Mouse (Mus musculus) heart, adult 2 months (tissue): ENCODE measurements around the gene Rps27. TPM values are rescaled to one million over a fixed set of nuclear protein-coding genes. Genes with fewer than 3 reads are reported as not detected.

Experiments used
- DNase-seq, 2 experiments: peaks; one replicate each; pipeline ENCODE4 v3.0.0; 2021
- H3K27ac ChIP-seq: fragments of 200-600 bp; 2 replicates; pipeline ENCODE4 v1.8.1; 2022
- H3K27me3 ChIP-seq: fragments of 200-500 bp; 2 replicates; pipeline ENCODE4 v1.6.1; 2012; ENCODE audit warnings: mild to moderate bottlenecking, low read length, inconsistent platforms, mixed read lengths; ENCODE audit not compliant: control insufficient read depth, insufficient read depth
- H3K36me3 ChIP-seq: fragments of 200-500 bp; 2 replicates; pipeline ENCODE4 v1.6.1; 2012; ENCODE audit warnings: low read length, inconsistent platforms; ENCODE audit not compliant: control insufficient read depth, insufficient read depth
- H3K4me1 ChIP-seq: fragments of 200-500 bp; 2 replicates; pipeline ENCODE4 v1.6.1; 2011; ENCODE audit warnings: low read length; ENCODE audit not compliant: control insufficient read depth, insufficient read depth
- H3K4me3 ChIP-seq: fragments of 200-600 bp; 2 replicates; pipeline ENCODE4 v1.8.1; 2022
- H3K79me2 ChIP-seq: fragments of 200-500 bp; replicated peaks from 2 replicates; pipeline ENCODE4 v1.6.1; 2012; ENCODE audit warnings: mild to moderate bottlenecking, inconsistent platforms, low read length, moderate library complexity, mixed read lengths; ENCODE audit not compliant: control insufficient read depth, insufficient read depth
- H3K9ac ChIP-seq: fragments of 200-500 bp; 2 replicates; pipeline ENCODE4 v1.6.1; 2012; ENCODE audit warnings: low read depth, mild to moderate bottlenecking, control low read depth, inconsistent platforms, low read length, mixed read lengths
- CTCF ChIP-seq: fragments of 200-600 bp; IDR thresholded peaks from 2 replicates; pipeline ENCODE4 v1.8.1; 2022; ENCODE audit warnings: antibody characterized with exemption, mild to moderate bottlenecking, moderate library complexity
- EP300 ChIP-seq: fragments of 200-500 bp; IDR thresholded peaks from 2 replicates; pipeline ENCODE4 v1.6.1; 2011; ENCODE audit warnings: low read depth, low read length, control low read depth; ENCODE audit not compliant: insufficient read depth
- POLR2A ChIP-seq: fragments of 200-500 bp; IDR thresholded peaks from 2 replicates; pipeline ENCODE4 v1.6.1; 2011; ENCODE audit warnings: mild to moderate bottlenecking, low read depth, low read length, control low read depth; ENCODE audit not compliant: insufficient read depth
- WGBS: fragments of 180-500 bp; shearing (Covaris S2); methylation state at CpG from one replicate; pipeline ENCODE4 v1.1.7; 2018; 5-methylcytosine and 5-hydroxymethylcytosine counted together
- intact Hi-C: fragments of 180-260 bp; cut with DNase I; formaldehyde crosslinking; loops from one replicate; pipeline ENCODE4 v1.15.1; 2025
- polyA plus RNA-seq: library from polyadenylated mRNA; depleted of rRNA; stranded (reverse); fragments of >200 nt; gene quantifications from 2 replicates; pipeline ENCODE4 v1.2.3, GENCODE M21; 2012
- total RNA-seq, 2 experiments: library from RNA; stranded (reverse); gene quantifications; 2 replicates each; pipeline ENCODE4 v1.2.3; 2021

Rps27 gene
- total and polyA plus RNA-seq, 3 experiments = 696 to 1,280 (median 1,040) TPM

- WGBS = 97% methylated on average over 2 of the region's 2 CpGs
- no peaks in the 10 kb centered on the region for H3K4me1 ChIP-seq
- DNase-seq = no peak
- TF ChIP-seq CTCF (no peak), EP300 (no peak), POLR2A (no peak)
- no peak overlapping the region for H3K27ac ChIP-seq
- H3K4me3 ChIP-seq = no peak overlapping the region
- no peaks in the 10 kb centered on the region for H3K27me3 ChIP-seq
- intact Hi-C loops = no loop called here
- no peaks in the 10 kb centered on the region for H3K36me3 ChIP-seq
- no peaks in the 10 kb centered on the region for H3K79me2 ChIP-seq
- no peak overlapping the region for H3K9ac ChIP-seq
Observed at GRCm38 (mm10) chr3:90204582-90204981, 8.9 kb downstream of the Rps27 start.

GRCm38 (mm10) chr3:90203619-90204018, 9.8 kb downstream of the Rps27 start:
- no peaks in the 10 kb centered on the region for H3K36me3 ChIP-seq
- H3K79me2 ChIP-seq = no peaks in the 10 kb centered on the region
- no peak overlapping the region for H3K9ac ChIP-seq
- intact Hi-C loops = no loop called here
- DNase-seq = no peak
- no peaks in the 10 kb centered on the region for H3K27me3 ChIP-seq
- H3K27ac ChIP-seq = no peak overlapping the region
- H3K4me1 ChIP-seq = no peaks in the 10 kb centered on the region
- H3K4me3 ChIP-seq = no peak overlapping the region
- WGBS = 43% methylated on average over 5 of the region's 5 CpGs
- no peak for TF ChIP-seq POLR2A
- no peak for TF ChIP-seq CTCF
- TF ChIP-seq EP300 = no peak

GRCm38 (mm10) chr3:90202884-90203283, 10.6 kb downstream of the Rps27 start:
- 80% methylated on average over 1 of the region's 1 CpGs for WGBS

GRCm38 (mm10) chr3:90197548-90197947, 15.9 kb downstream of the Rps27 start:
- 63% methylated on average over 1 of the region's 1 CpGs for WGBS
- Histone ChIP-seq H3K4me3 (no peak overlapping the region), H3K79me2 (no peaks in the 10 kb centered on the region), H3K9ac (no peak overlapping the region), H3K27me3 (no peaks in the 10 kb centered on the region), H3K27ac (no peak overlapping the region), H3K4me1 (no peaks in the 10 kb centered on the region), H3K36me3 (no peaks in the 10 kb centered on the region)
- intact Hi-C loops = no loop called here
- no peak for DNase-seq
- TF ChIP-seq EP300 (no peak), POLR2A (no peak), CTCF (no peak)

More at GRCm38 (mm10) chr3:90202884-90203283, 10.6 kb downstream of the Rps27 start:
- no peaks in the 10 kb centered on the region for H3K79me2 ChIP-seq
- no peaks in the 10 kb centered on the region for H3K27me3 ChIP-seq
- DNase-seq = no peak
- no peak overlapping the region for H3K4me3 ChIP-seq
- no peak overlapping the region for H3K27ac ChIP-seq
- H3K9ac ChIP-seq = no peak overlapping the region
- no peaks in the 10 kb centered on the region for H3K4me1 ChIP-seq
- intact Hi-C loops = no loop called here
- TF ChIP-seq EP300 = no peak
- no peak for TF ChIP-seq POLR2A
- TF ChIP-seq CTCF = no peak
- no peaks in the 10 kb centered on the region for H3K36me3 ChIP-seq

GRCm38 (mm10) chr3:90195644-90196043, 17.8 kb downstream of the Rps27 start:
- no peaks in the 10 kb centered on the region for H3K79me2 ChIP-seq
- H3K27me3 ChIP-seq = no peaks in the 10 kb centered on the region
- no peak overlapping the region for H3K9ac ChIP-seq
- intact Hi-C loops = no loop called here
- no peaks in the 10 kb centered on the region for H3K4me1 ChIP-seq
- H3K27ac ChIP-seq = no peak overlapping the region
- no peak overlapping the region for H3K4me3 ChIP-seq
- no peak for TF ChIP-seq POLR2A
- TF ChIP-seq EP300 = no peak
- no peak for TF ChIP-seq CTCF
- no peaks in the 10 kb centered on the region for H3K36me3 ChIP-seq
- no peak for DNase-seq
- WGBS = 48% methylated on average over 1 of the region's 1 CpGs

GRCm38 (mm10) chr3:90194759-90195158, 18.7 kb downstream of the Rps27 start:
- H3K27me3 ChIP-seq = no peaks in the 10 kb centered on the region

More at GRCm38 (mm10) chr3:90194759-90195158, 18.7 kb downstream of the Rps27 start:
- Histone ChIP-seq H3K4me3 (no peak overlapping the region), H3K27ac (no peak overlapping the region), H3K9ac (no peak overlapping the region), H3K36me3 (no peaks in the 10 kb centered on the region), H3K4me1 (no peaks in the 10 kb centered on the region), H3K79me2 (no peaks in the 10 kb centered on the region)
- 78% methylated on average over 4 of the region's 4 CpGs for WGBS
- no peak for TF ChIP-seq POLR2A
- no peak for TF ChIP-seq CTCF
- TF ChIP-seq EP300 = no peak
- intact Hi-C loops = no loop called here
- DNase-seq = no peak
